Mouse (Mus musculus) MEL (cell line): ENCODE results near the gene Nucks1. TPM values are rescaled to one million over a fixed set of nuclear protein-coding genes. Genes with fewer than 3 reads are reported as not detected.

Source experiments
- DNase-seq: peaks from one replicate; pipeline ENCODE4 v3.0.0; 2011; ENCODE audit warnings: low read depth, low spot score
- H3K27ac ChIP-seq: 2 replicates; pipeline ENCODE4 v1.5.1; 2012; ENCODE audit warnings: low read depth, mild to moderate bottlenecking, control low read depth, low read length, moderate library complexity; ENCODE audit not compliant: control insufficient read depth
- H3K27me3 ChIP-seq, 2 experiments: fragments of 150-350 bp in 1 of 2; sonication (generic) in 1 of 2; 2 replicates each; pipeline ENCODE4 v1.6.1; 2012; ENCODE audit warnings: low read length in 2 of 2, mild to moderate bottlenecking in 2 of 2, improper control_type of control experiment in 1 of 2, moderate library complexity in 1 of 2; ENCODE audit not compliant: insufficient read depth in 2 of 2, control insufficient read depth in 1 of 2
- H3K36me3 ChIP-seq, 2 experiments: 2 replicates each; pipeline ENCODE4 v1.6.1; 2012 to 2014; ENCODE audit warnings: low read length in 2 of 2, improper control_type of control experiment in 1 of 2, inconsistent platforms in 1 of 2, mild to moderate bottlenecking in 1 of 2; ENCODE audit not compliant: insufficient read depth in 2 of 2, control insufficient read depth in 1 of 2
- H3K4me1 ChIP-seq, 2 experiments: fragments of 150-350 bp in 1 of 2; sonication (generic) in 1 of 2; 2 replicates each; pipeline ENCODE4 v1.6.1; 2012; ENCODE audit warnings: low read length in 2 of 2, improper control_type of control experiment in 1 of 2, mild to moderate bottlenecking in 1 of 2; ENCODE audit not compliant: insufficient read depth in 2 of 2, control insufficient read depth in 1 of 2
- H3K4me3 ChIP-seq, 2 experiments: fragments of 150-350 bp in 1 of 2; sonication (generic) in 1 of 2; 2 replicates each; pipeline ENCODE4 v1.5.1; 2012; ENCODE audit warnings: low read depth in 2 of 2, low read length in 2 of 2, mild to moderate bottlenecking in 2 of 2, moderate library complexity in 2 of 2, control low read depth in 1 of 2, improper control_type of control experiment in 1 of 2; ENCODE audit not compliant: control insufficient read depth in 1 of 2, insufficient read depth in 1 of 2
- H3K79me2 ChIP-seq: 2 replicates; pipeline ENCODE4 v1.6.1; 2012; ENCODE audit warnings: mild to moderate bottlenecking, low read length, moderate library complexity; ENCODE audit not compliant: control insufficient read depth, poor library complexity, insufficient read depth
- H3K9ac ChIP-seq: 2 replicates; pipeline ENCODE4 v1.6.1; 2012; ENCODE audit warnings: low read depth, mild to moderate bottlenecking, control low read depth, low read length, moderate library complexity; ENCODE audit not compliant: control insufficient read depth, poor library complexity, severe bottlenecking
- H3K9me3 ChIP-seq: fragments of 150-350 bp; sonication (generic); replicated peaks from 2 replicates; pipeline ENCODE4 v1.6.1; 2012; ENCODE audit warnings: mild to moderate bottlenecking, low read length, improper control_type of control experiment, moderate library complexity; ENCODE audit not compliant: insufficient read depth
- BHLHE40 ChIP-seq: IDR thresholded peaks from 2 replicates; pipeline ENCODE4 v1.6.1; 2012; ENCODE audit warnings: low read depth, mild to moderate bottlenecking, inconsistent platforms, low read length, improper control_type of control experiment, borderline replicate concordance
- CTCF ChIP-seq, 3 experiments: IDR thresholded peaks in 2 of 3; conservative IDR thresholded peaks in 1 of 3; 2 replicates each; pipeline ENCODE4 v1.5.1; 2011 to 2012; ENCODE audit warnings: low read length in 3 of 3, low read depth in 2 of 3, mild to moderate bottlenecking in 2 of 3, improper control_type of control experiment in 1 of 3, inconsistent platforms in 1 of 3, mixed read lengths in 1 of 3, moderate library complexity in 1 of 3; ENCODE audit not compliant: control insufficient read depth in 1 of 3, insufficient read depth in 1 of 3, poor library complexity in 1 of 3, severe bottlenecking in 1 of 3
- ELF1 ChIP-seq: IDR thresholded peaks from 2 replicates; pipeline ENCODE4 v1.6.1; 2014; ENCODE audit warnings: low read depth, mild to moderate bottlenecking, inconsistent platforms, low read length, improper control_type of control experiment, moderate library complexity
- EP300 ChIP-seq, 2 experiments: IDR thresholded peaks; 2 replicates each; pipeline ENCODE4 v1.6.1; 2011; ENCODE audit warnings: improper control_type of control experiment in 2 of 2, low read length in 2 of 2, low read depth in 1 of 2, mild to moderate bottlenecking in 1 of 2
- ETS1 ChIP-seq: IDR thresholded peaks from 2 replicates; pipeline ENCODE4 v1.6.1; 2012; ENCODE audit warnings: low read depth, mild to moderate bottlenecking, inconsistent platforms, low read length, improper control_type of control experiment, moderate library complexity
- MAX ChIP-seq: IDR thresholded peaks from 2 replicates; pipeline ENCODE4 v1.6.1; 2011; ENCODE audit warnings: low read length, improper control_type of control experiment
- MYB ChIP-seq: IDR thresholded peaks from 2 replicates; pipeline ENCODE4 v1.6.1; 2011; ENCODE audit warnings: mild to moderate bottlenecking, low read depth, low read length, improper control_type of control experiment
- NELFE ChIP-seq: IDR thresholded peaks from 2 replicates; pipeline ENCODE4 v1.6.1; 2011; ENCODE audit warnings: low read depth, low read length, improper control_type of control experiment
- NRF1 ChIP-seq: IDR thresholded peaks from 2 replicates; pipeline ENCODE4 v1.6.1; 2014; ENCODE audit warnings: low read depth, mild to moderate bottlenecking, inconsistent platforms, low read length, improper control_type of control experiment, moderate library complexity; ENCODE audit not compliant: poor library complexity, insufficient read depth, severe bottlenecking
- SIN3A ChIP-seq: IDR thresholded peaks from 2 replicates; pipeline ENCODE4 v1.6.1; 2012; ENCODE audit warnings: low read length, improper control_type of control experiment, inconsistent platforms
- SMC3 ChIP-seq: IDR thresholded peaks from 2 replicates; pipeline ENCODE4 v1.6.1; 2011; ENCODE audit warnings: low read depth, low read length, improper control_type of control experiment
- UBTF ChIP-seq: IDR thresholded peaks from 2 replicates; pipeline ENCODE4 v1.6.1; 2012; ENCODE audit warnings: low read depth, mild to moderate bottlenecking, inconsistent platforms, low read length, improper control_type of control experiment, moderate library complexity, borderline replicate concordance; ENCODE audit not compliant: insufficient read depth
- USF1 ChIP-seq: IDR thresholded peaks from 2 replicates; pipeline ENCODE4 v1.6.1; 2014; ENCODE audit warnings: low read depth, mild to moderate bottlenecking, inconsistent platforms, low read length, improper control_type of control experiment, moderate library complexity
- USF2 ChIP-seq, 2 experiments: IDR thresholded peaks; 2 replicates each; pipeline ENCODE4 v1.6.1; 2011 to 2012; ENCODE audit warnings: improper control_type of control experiment in 2 of 2, low read length in 2 of 2, borderline replicate concordance in 1 of 2, inconsistent platforms in 1 of 2, low read depth in 1 of 2, mild to moderate bottlenecking in 1 of 2; ENCODE audit not compliant: insufficient read depth in 1 of 2
- ZKSCAN1 ChIP-seq: IDR thresholded peaks from 2 replicates; pipeline ENCODE4 v1.6.1; 2012; ENCODE audit warnings: low read depth, mild to moderate bottlenecking, inconsistent platforms, low read length, improper control_type of control experiment, moderate library complexity
- polyA plus RNA-seq, 2 experiments: library from polyadenylated mRNA; stranded (reverse) in 1 of 2; unstranded in 1 of 2; fragments of >175 nt in 1 of 2; fragments of >200 nt in 1 of 2; gene quantifications; 2 replicates each; pipeline versions ENCODE4 v1.2.1 to v1.2.4; 2012; ENCODE audit warnings: low replicate concordance in 2 of 2, low read depth in 1 of 2; ENCODE audit not compliant: insufficient read length in 2 of 2, insufficient read depth in 1 of 2, missing spikeins in 1 of 2
- total RNA-seq: library from RNA; depleted of rRNA; stranded (reverse); fragments of 300-350 nt; gene quantifications from 2 replicates; pipeline ENCODE4 v1.2.3, GENCODE M21; 2012

Nucks1 gene
- total and polyA plus RNA-seq, 3 experiments, result 53.7 to 113 (median 84.0) TPM

- Histone ChIP-seq H3K9ac (no peak overlapping the region), H3K9me3 (no peaks in the 10 kb centered on the region), H3K27ac (no peak overlapping the region), H3K4me3 (no peak overlapping the region), H3K4me1 (peaks cover 2 to 4% of the 10 kb centered on the region in 2 experiments; a peak in 3 of 4 replicates), H3K79me2 (no peaks in the 10 kb centered on the region), H3K36me3 (no peaks in the 10 kb centered on the region), H3K27me3 (peaks cover 3 to 13% of the 10 kb centered on the region in 2 experiments)
- TF ChIP-seq MAX (no peak), UBTF (no peak), SMC3 (no peak), MYB (no peak), ZKSCAN1 (no peak), ELF1 (no peak), USF1 (no peak), ETS1 (no peak), EP300 (IDR thresholded peaks at IDR 0.05; ENCODE audit: low read depth in 1 of 2, low read length in 2 of 2) (no peak), USF2 (IDR thresholded peaks at IDR 0.05; ENCODE audit: borderline replicate concordance in 1 of 2, insufficient read depth in 1 of 2, low read depth in 1 of 2, low read length in 2 of 2) (no peak), BHLHE40 (no peak)
- no peak for DNase-seq
Observed at GRCm38 (mm10) chr1:131886641-131887040, 23.7 kb upstream of the Nucks1 start.

- Histone ChIP-seq H3K36me3 (no peaks in the 10 kb centered on the region), H3K4me3 (no peak overlapping the region), H3K79me2 (no peaks in the 10 kb centered on the region), H3K27me3 (peaks cover 4 to 13% of the 10 kb centered on the region in 2 experiments), H3K9ac (no peak overlapping the region), H3K9me3 (no peaks in the 10 kb centered on the region), H3K27ac (no peak overlapping the region), H3K4me1 (peaks cover 2 to 8% of the 10 kb centered on the region in 2 experiments; a peak in 3 of 4 replicates)
- TF ChIP-seq NELFE (no peak), SIN3A (no peak), NRF1 (no peak), USF1 (no peak), CTCF (IDR thresholded peaks at IDR 0.05 in 2 of 3, conservative IDR thresholded peaks at IDR 0.05 in 1 of 3; ENCODE audit: control insufficient read depth in 1 of 3, insufficient read depth in 1 of 3, low read depth in 2 of 3, low read length in 3 of 3, poor library complexity in 1 of 3, severe bottlenecking in 1 of 3) (no peak)
- no peak for DNase-seq
Observed at GRCm38 (mm10) chr1:131890043-131890658, 20.2 kb upstream of the Nucks1 start.
